Mouse (Mus musculus) thymus, postnatal 14 days (tissue): Measurements from ENCODE around the gene Lrrc26.
"Not testable (repeated sequence)": the region's sequence is repeated elsewhere in the genome, so short reads cannot be mapped to it uniquely, and the experiment has no call there.

ENCODE experiments used
- DNase-seq: peaks from one replicate; pipeline ENCODE4 v3.0.0; 2021

Gene Lrrc26

DNA sequence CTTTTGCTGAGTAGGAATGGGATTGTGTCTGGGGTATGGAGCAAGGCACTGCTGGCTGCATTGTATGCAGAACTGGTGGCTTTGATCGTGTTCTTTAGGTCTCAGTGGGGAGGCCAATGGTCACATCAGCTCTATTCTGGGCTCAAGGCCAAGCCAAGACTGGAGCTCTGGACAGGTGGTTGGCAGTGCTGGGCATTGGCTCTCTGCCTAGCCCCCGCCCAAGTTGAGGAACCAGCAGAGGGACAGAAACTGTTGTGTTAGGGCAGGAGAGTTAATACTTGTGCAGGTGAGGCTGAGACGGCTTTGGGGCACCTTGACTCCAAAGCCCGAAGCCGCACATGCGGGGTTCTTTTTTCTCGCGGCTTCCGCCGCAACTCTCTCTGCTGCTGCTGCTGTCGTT lies at the start of gene Lrrc26:
Gene Lrrc26 (plus strand): TSS at position 265 of the 400 bp plus-strand sequence.
- DNase-seq: no peak

DNA sequence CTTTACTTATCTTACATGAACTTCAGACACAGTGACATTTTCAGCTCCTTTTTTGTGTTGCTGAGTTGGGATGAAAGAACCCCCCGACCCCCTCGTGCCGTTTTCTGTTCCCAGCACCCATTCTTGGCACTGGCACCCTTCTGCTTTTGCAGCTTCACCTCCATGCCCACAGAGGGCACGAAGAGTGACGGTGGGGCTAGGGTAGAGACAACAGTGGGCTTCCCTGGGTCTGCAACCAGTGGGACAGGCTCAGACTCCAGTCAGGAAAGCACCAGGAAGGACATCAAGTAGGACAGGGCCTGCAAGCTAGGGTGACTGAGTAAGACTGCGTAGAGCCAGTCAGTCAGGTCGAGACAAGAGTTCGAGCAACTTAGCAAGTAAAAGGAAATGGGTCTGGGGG lies 49.4 kb upstream of the Lrrc26 start:
- DNase-seq: no peak

- DNase-seq: peak; percentile 63
Measured at GRCm38 (mm10) chr2:25240723-25241437, 48.8 kb upstream of the Lrrc26 start.

GRCm38 (mm10) chr2:25241438-25241775 lies 48.3 kb upstream of the Lrrc26 start:
- no peak for DNase-seq

- peak; percentile 50 for DNase-seq
Measured at GRCm38 (mm10) chr2:25242101-25242506, 47.6 kb upstream of the Lrrc26 start, which contains the start of the genes Rnf208 and Cysrt1. Gene Rnf208, plus strand, starts transcription at chr2:25242255. Gene Cysrt1, minus strand, starts transcription at chr2:25242452.

DNA sequence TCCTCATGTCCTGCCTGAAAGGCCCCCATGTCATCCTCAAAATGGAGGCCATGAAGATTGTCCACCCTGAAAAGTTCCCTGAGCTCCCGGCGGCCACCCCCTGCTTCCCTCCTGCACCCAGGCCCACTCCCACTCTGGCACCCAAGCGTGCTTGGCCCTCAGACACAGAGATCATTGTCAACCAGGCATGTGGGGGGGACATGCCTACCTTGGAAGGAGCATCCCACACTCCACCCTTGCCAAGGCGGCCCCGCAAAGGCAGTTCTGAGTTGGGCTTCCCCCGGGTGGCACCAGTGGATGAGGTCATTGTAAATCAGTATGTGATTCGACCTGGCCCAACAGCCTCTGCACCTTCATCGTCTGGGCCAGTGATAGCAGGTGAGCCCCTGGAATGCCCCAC lies 46.4 kb upstream of the Lrrc26 start:
- no peak for DNase-seq

DNA sequence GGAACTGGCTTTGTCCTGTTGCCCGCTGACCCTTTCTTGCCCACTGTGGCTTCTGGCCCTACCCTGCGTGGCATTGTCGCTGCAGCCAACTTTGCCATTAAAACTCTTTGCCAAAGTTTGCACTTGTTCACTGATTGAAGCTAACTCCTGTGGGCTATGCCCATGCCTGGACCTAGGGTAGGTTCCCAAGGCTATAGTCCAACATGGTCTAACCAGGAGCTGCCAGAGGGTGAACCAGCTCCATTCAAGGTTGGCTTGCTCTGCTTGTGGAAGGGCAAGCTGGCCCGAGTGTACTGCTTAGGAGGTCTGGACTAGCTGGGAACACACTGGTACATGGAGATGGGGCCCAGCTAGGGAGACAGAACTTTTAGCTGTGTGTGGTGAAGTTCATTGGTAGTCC lies 45.6 kb upstream of the Lrrc26 start:
- no peak for DNase-seq

DNA sequence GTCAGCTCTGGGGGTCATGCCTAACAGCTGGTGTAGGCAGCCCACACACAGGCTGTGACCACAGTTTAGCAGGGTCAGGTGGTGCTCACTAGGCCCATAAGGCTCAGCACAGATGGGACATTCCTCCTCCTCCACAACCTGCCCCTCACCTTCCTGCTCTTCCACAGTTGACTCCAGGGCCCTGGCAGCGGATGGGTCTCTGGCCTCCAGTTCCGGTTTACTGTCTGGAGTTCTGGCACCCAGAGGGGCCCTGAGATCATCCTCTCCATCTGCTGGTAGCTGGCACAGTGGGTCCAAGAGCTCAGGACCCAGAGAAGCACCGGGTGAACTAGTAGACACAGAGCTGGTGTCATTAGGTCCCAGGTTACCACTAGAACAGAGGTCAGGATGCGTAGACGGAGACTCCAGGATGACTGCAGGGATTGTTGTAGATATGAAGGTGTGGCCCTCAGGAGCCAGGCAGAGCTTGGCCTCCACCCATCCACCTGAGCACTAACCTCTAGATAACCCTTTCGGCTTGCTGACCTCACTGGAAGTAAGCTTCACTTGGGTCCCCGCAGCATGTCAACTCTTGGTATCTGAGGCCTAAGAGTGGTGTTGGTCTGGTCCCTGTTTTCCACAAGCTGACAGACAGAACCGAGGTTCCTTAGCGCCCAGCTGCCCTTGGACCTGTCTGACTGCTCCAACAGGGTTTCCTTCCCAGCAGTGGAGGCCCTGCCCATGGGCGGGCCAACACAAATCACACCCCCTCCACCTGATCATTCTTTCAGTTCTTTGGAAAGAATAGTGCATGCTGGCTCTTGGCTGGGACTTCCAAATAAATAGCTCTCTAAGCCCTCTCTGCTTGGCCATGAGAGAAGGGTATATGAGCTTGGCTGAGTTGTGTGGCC lies 43.3 kb upstream of the Lrrc26 start, which contains the start of gene AL732309.1:
Gene AL732309.1 (minus strand): TSS at position 681 of the 890 bp plus-strand sequence.
- DNase-seq: no peak

- peak; percentile 44 for DNase-seq
Measured at GRCm38 (mm10) chr2:25252331-25252730, 37.4 kb upstream of the Lrrc26 start.

DNA sequence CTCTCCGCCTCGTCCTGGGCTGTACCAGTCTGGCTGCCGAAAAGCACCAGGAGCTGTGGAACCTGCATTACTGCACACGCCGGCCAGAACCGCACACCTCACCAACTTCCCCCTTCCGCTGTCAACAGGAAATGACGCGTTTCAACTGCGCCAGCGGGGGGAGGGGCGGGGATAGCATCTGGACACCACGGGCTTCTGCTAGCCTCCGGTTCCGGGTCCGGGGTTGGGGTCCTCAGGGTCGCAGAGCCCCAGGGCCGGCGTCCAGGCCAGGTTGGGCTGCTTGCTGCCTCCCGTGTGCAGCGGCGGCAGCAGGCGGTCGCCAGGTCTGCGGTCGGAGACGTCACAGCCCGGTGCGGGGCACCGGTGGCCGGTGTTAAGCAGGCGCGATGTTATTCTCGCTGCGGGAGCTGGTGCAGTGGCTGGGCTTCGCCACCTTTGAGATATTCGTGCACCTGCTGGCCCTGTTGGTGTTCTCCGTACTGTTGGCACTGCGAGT lies 34.4 kb upstream of the Lrrc26 start, which contains the start of gene Tmem203:
Gene Tmem203 (plus strand): TSS at position 156 of the 496 bp plus-strand sequence.
- DNase-seq: peak; percentile 88

DNA sequence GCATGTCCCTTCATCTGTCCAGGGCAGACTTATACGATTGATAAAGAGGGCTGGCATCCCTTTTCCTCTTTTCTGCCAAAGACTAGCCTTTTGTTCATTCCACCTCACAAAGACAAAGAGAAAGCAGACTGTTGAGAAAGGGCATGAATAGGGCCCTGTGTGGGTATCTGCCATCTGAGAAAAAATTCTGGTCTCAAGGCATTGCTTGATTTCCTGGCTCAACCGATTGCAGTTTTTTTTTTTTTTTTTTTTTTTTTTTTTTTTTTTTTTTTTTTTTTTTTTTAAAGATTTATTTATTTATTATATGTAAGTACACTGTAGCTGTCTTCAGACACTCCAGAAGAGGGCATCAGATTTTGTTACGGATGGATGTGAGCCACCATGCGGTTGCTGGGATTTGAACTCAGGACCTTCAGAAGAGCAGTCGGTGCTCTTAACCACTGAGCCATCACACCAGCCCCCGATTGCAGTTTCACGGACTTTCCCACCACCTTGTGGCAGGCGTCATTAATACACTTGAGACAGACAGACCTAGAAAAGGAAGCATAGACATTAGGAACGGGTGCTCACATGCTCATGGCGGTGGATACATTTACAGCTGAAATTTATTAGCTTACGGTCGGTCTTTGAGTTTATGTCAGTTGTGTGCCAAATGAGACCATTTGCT lies 33.1 kb upstream of the Lrrc26 start:
- peak; percentile 78 for DNase-seq

GRCm38 (mm10) chr2:25257250-25257649 lies 32.5 kb upstream of the Lrrc26 start:
- DNase-seq: not testable (repeated sequence)

GRCm38 (mm10) chr2:25258887-25259286 lies 30.8 kb upstream of the Lrrc26 start:
- DNase-seq: no peak

- DNase-seq: no peak
Measured at GRCm38 (mm10) chr2:25261870-25262269, 27.8 kb upstream of the Lrrc26 start.

DNA sequence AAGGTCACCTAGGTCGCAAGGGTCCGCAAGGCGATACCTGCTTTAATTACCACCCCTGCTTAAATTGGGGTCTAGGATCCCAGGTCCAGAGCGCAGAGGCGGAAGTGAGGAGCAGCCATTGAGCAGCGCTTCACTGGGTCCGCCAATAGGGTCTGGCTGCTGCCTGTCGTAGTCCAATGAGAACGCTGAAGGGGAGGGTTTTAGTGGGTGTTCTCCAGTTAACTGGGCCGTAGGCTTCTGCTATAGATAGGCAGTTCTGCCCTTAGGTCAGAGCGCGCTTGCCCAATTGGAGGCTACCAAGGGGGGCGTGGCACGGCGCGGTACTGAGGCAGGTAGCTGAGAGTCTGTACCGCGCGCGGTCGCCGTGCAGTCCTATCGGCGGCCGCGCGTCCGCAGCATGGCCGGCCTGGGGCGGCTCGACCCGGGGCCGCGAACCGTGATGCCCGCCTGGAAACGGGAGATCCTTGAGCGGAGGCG lies 27.4 kb upstream of the Lrrc26 start, which contains the start of gene Tprn:
Gene Tprn (plus strand): TSS at position 328 of the 477 bp plus-strand sequence.
- peak; percentile 97 for DNase-seq

DNA sequence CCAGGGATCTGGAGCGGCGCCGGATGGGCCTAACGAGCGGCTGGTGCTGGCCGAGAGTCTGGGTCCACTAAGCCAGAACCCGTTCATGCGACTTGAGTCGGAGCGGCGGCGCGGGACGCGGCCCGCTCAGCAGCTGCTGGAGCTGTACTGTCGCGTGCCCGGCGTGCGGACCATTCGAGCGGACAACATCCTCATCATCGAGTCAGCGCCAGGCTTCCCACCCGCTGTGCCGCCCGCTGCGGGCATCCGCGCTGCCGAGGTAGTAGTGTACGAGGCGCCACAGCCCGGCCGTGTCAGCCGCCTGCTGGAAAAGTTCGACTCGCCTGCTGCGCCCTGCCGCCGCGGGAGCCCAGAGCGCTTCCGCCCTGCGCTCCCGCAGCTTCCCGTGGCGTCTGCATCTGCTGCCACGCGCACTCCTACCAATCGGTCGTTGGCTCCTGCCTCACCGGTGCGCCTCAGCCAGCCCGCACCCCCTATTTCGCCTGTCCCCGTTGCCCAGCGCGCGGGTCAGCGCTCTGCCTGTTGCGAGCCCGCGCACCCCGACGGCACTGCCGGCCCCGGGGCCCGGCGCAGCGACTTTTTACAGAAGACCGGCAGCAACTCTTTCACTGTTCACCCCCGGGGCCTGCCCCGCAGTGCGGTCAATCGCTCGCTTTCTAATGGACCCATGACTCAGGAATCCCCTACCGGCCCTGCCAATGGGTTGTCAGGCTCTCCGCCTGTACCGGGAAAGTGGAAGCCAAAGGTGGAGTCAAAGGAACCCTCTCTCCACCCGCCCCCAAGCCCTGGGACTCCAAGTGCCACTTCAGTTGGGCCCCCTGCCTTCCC lies 26.7 kb upstream of the Lrrc26 start:
- peak; percentile 74 for DNase-seq

DNA sequence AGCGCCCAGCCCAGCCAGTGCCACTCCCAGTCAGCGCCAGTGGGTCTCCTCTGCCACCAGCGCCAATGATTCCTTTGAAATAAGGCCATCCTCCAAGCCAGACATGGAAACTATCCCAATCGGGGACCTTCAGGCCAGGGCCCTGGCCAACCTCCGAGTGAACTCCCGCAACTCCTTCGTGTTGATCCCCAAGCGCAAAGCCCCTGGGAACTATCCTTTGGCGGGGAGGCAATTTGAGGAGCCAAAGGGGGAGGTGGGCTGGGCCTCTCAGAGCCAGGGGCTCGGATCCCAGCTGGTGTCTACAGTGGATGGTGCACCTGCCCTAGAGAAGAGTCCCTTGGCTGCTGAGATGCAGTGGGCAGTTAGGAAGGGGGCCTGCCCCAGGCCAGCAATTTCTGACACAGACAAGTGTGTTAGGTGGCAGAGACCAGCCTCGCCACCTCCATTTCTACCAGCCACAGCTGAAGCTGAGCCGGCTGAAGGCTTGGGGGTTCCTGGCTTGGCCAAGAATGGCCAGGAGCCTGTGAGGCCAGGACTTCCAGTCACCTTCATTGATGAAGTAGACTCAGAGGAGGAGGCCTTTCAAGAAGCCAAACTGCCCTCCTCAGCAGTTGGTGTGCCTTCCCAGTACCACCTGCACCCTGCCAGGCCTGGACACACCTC lies 26.0 kb upstream of the Lrrc26 start:
- no peak for DNase-seq

- DNase-seq: no peak
Measured at GRCm38 (mm10) chr2:25264286-25264660, 25.4 kb upstream of the Lrrc26 start.

DNA sequence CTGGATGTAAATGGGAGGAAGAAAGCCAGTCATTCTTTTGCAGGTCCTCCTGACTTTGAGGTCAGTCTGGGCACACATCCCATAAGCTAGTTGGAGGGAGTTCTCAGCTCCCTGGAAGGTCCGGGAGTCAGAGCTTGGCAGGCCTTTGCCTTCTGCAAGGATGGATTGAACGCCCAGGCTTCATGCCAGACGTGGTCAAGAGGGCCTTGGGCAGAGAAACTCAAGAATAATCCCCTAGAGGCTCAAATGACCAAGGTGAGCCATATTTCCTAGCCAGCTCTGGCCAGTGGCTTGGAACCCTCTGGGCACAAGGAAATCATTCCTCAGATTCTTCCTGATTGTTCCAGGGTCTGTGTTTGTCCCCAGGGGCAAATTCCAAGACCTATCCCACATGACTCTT lies 24.9 kb upstream of the Lrrc26 start:
- no peak for DNase-seq

DNA sequence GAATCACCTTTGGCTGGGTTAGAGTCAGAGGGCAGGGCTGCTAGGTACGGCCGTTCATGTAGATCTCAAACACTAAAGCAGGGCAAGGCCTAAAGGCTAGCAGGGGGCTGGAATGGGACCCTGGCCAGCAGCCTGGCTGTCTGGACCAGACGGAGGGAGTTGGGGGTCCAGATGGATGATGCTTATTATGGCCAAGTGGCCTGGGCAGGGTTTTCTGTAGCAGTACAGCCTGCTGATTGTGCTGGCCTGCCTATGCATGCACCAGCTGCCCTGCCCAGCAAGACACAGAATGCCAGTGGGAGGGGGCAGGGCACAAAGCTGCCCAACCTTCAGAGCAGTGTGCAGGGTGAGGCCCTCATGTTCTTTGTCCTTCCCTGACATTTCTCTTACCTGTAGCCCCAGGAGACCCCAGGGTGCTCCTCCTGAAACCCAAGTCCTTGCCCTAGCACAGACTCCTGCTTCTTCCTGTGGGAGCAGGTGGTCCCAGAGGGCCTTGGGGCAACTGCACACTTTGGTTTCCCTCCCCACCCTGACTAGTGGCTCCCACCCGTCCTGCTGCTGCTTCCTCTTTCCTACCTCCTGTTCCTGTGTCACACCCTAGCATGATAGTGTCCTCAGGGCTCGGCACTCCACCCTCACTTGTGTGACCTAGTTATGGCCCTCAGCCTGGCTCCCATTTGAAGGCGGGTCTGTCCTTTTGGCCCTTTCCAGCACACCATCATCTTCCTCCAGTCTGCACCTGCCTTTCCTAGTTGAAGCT lies 23.6 kb upstream of the Lrrc26 start:
- no peak for DNase-seq

DNA sequence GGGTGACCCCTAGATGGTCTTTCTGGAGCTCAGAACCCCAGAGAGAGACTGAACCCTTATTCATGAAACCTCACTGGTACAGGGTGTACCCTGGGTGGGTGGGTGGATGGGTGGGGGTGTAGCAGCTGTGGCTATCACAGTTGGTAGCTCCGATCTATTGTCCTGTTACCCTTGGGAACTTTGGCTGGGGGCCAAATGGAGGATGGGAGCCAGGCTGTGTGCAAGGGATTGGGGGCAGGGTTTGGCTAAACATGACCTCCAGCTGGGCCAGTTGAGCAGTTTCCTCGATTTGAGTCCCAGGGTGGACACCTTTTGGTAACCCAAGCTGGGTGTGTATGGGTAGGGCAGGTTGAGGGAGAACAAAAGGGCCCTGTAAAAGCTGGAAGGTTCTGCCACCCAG lies 23.0 kb upstream of the Lrrc26 start:
- no peak for DNase-seq
